Mouse (Mus musculus) layer of hippocampus, postnatal 10 days (tissue): ENCODE measurements at regions not wholly inside any gene's neighbourhood (a gene's known extent, or its start where the extent isn't known, plus 50 kb on each side); places are given as distances from the start of the nearest gene placed in this dataset.

Experiments
- DNase-seq, 2 experiments: peaks; one replicate each; pipeline ENCODE4 v3.0.0; 2021; ENCODE audit warnings: low spot score in 2 of 2

GRCm38 (mm10) chr14:109266521-109266920, 352.6 kb upstream of the Slitrk1 start:
- DNase-seq = no peak

GRCm38 (mm10) chr14:109261990-109262389, 348.0 kb upstream of the Slitrk1 start:
- DNase-seq = no peak

- DNase-seq = peak; percentile 13 to 15
Observed at GRCm38 (mm10) chr14:109214848-109215247, 300.9 kb upstream of the Slitrk1 start.

DNA sequence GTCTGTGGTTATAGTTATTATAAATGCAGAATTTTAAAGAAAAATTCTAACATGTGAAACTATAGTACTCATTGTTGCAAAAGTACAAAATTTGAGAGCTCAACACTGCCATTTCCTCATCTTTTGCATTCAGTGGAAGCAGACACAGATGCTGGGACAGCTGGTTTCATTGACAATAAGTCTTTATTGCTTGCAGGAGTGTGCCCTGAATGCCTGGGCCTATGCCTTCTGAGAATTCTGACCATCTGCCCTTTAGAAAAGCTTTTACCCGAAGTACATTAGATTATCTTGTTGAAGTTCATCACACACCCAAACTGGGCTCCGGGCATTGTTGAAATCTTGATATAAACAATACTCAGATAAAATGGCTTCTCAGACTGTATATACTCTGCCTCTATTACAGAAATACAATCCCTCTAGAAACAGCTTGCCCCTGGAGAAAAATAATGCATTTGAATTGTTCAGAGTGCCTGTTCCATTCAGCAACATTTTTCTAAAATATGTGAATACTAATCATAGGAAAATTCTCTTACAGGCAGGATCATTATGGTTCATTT, 266.1 kb upstream of the Slitrk1 start:
- DNase-seq = peak; percentile 4 to 14

DNA sequence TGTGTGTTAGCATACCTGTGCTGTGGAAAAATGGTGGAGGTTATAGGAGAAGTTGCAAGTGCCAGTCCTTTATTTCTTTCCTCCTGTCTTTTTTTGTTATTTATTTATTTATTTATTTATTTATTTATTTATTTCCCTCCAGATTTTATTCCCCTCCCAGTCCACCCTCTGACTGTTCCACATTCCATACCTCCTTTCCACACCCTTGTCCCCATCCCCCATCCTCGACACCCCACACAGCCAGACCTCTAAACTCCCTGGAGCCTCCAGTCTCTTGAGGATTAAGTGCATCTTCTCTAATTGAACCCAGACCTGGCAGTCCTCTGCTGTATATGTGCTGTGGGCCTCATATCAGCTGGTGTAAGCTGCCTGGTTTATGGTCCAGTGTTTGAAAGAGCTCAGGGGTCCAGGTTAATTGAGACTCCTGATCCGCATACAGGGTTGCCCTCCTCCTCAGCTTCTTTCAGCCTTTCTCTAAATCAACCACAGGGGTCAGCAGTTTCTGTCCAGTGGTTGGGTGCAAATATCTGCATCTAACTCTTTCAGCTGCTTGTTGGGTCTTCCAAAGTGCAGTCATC, 262.7 kb upstream of the Slitrk1 start:
- no peak for DNase-seq

- DNase-seq = no peak
Observed at GRCm38 (mm10) chr14:109175819-109176218, 261.9 kb upstream of the Slitrk1 start.
